Mouse (Mus musculus): ENCODE results near the gene Olfr853.

Gene Olfr853

GRCm38 (mm10) chr9:19540976-19541375, at the start of gene Olfr853:
Gene Olfr853, minus strand, starts transcription at chr9:19541076.
- no peak for DNase-seq (ENCODE audit: low read depth, low spot score)

GRCm38 (mm10) chr9:19582317-19582716, 41.4 kb upstream of the Olfr853 start, which contains the start of gene Olfr855:
Gene Olfr855, plus strand, starts transcription at chr9:19582617.
- DNase-seq (ENCODE audit: low read depth, low spot score), result no peak

GRCm38 (mm10) chr9:19567282-19567681, 26.4 kb upstream of the Olfr853 start, which contains the start of gene Olfr854:
Gene Olfr854, minus strand, starts transcription at chr9:19567382.
- DNase-seq (ENCODE audit: low read depth, low spot score), result no peak

GRCm38 (mm10) chr9:19492995-19493394, 47.9 kb downstream of the Olfr853 start, which contains the start of gene Olfr851:
Gene Olfr851, plus strand, starts transcription at chr9:19493295.
- no peak for DNase-seq (ENCODE audit: low read depth, low spot score)
